Mouse (Mus musculus): ENCODE data around the gene Usp17le.
"Not testable (repeated sequence)": the region's sequence is repeated elsewhere in the genome, so short reads cannot be mapped to it uniquely, and the experiment has no call there.

The Usp17le gene

DNA sequence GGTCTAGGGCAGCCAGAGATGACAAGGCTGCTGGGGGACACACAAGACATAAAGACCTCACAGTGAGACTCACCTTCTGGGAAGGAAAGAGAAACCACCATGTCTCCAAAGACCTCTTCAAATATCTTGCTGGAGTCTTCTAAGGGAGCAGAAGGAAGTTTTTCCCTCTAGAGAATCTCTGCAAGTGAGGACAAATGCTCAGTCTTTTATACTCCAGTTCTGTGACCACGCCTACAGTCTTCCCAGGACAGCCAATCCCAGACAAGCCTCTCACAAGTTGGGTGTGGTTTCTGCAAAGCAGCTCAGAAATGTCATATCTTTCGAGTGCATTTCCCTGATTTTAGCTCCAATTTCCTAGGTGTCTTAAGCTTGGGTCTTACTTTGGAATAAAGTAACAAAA is at the start of gene Usp17le:
Gene Usp17le (minus strand): TSS at position 101 of the 400 bp plus-strand sequence.
- DNase-seq (ENCODE audit: low read depth): not testable (repeated sequence)

DNA sequence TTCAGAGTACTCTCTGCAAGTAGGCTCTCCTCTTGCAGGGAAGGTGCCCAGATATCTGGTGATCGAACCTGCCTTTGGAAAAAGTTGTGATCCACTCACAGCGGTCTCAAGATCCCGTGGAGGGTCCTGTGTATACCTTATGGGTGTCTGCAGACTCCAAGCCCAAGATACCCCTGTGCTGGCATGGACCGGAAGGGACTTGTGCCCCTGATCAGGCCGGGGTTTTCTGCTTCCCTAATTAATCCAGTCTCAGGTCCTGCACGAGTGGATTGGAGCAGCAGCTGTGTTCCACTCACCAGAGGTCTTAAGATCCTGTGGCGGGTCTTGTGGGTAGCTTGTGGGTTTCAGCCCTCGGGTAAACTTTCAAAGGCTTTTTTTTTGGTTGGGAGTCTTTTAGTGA is 33.1 kb upstream of the Usp17le start:
- not testable (repeated sequence) for DNase-seq (ENCODE audit: low read depth)

DNA sequence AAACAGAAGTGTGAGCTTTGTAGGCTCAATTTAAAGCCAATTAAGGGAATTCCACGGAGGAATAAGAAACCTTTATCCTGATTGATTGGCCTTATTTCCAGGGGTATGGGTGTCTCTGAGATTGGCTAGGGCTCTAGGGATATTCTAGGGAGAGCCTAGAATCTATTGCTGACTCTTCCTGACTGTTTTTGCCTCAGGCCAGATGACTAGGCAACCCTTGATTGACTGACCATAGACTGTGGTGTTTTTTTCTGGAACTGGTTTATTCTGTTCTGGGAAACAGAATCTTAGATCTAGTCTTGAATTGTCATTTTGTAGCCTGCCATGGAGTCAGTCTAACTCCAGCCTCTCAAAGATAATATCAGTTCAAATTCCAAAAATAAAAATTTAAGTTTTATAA is 13.5 kb upstream of the Usp17le start:
- no peak for DNase-seq (ENCODE audit: low read depth)
